Mouse (Mus musculus): ENCODE measurements around the gene Osbpl8. TPM values are rescaled to one million over a fixed set of nuclear protein-coding genes. Genes with fewer than 3 reads are reported as not detected.
A peak's percentile ranks its signal among the peaks of the same experiment; 100 is the strongest.

The Osbpl8 gene
- polyA plus RNA-seq, 1 experiment from 2014 or later = 13.7 TPM

- 85% methylated on average over 3 of the region's 3 CpGs for WGBS
- Histone ChIP-seq H3K4me3 (no peak overlapping the region), H3K4me1 (peaks cover 25% of the 10 kb centered on the region; the same call in 1 of the 2 replicates), H3K27ac (no peak overlapping the region), H3K27me3 (no peaks in the 10 kb centered on the region), H3K36me3 (no peaks in the 10 kb centered on the region), H3K9me3 (no peaks in the 10 kb centered on the region), H3K4me2 (no peak overlapping the region), H3K9ac (no peak overlapping the region)
- ATAC-seq (ENCODE audit: insufficient number of reproducible peaks, insufficient read depth, low FRiP score, low TSS enrichment, low read depth) = no peak
Observed at GRCm38 (mm10) chr10:111168305-111168704, 3.8 kb downstream of the Osbpl8 start.

- Histone ChIP-seq H3K4me1 (peaks cover 21% of the 10 kb centered on the region), H3K9me3 (no peaks in the 10 kb centered on the region), H3K9ac (no peak overlapping the region), H3K27me3 (no peaks in the 10 kb centered on the region), H3K4me2 (no peak overlapping the region), H3K4me3 (no peak overlapping the region), H3K27ac (no peak overlapping the region), H3K36me3 (no peaks in the 10 kb centered on the region)
- WGBS = 87% methylated on average over 15 of the region's 15 CpGs
- ATAC-seq (ENCODE audit: insufficient number of reproducible peaks, insufficient read depth, low FRiP score, low TSS enrichment, low read depth) = no peak
Observed at GRCm38 (mm10) chr10:111171246-111171934, 6.8 kb downstream of the Osbpl8 start.

GRCm38 (mm10) chr10:111173589-111174247, 9.2 kb downstream of the Osbpl8 start:
- Histone ChIP-seq H3K36me3 (no peaks in the 10 kb centered on the region), H3K9ac (no peak overlapping the region), H3K4me1 (peaks cover 17% of the 10 kb centered on the region), H3K9me3 (no peaks in the 10 kb centered on the region), H3K4me2 (no peak overlapping the region), H3K27me3 (no peaks in the 10 kb centered on the region), H3K4me3 (no peak overlapping the region), H3K27ac (no peak overlapping the region)
- ATAC-seq (ENCODE audit: insufficient number of reproducible peaks, insufficient read depth, low FRiP score, low TSS enrichment, low read depth) = no peak
- 81% methylated on average over 7 of the region's 7 CpGs for WGBS

- H3K4me2 ChIP-seq = no peak overlapping the region
- no peak overlapping the region for H3K27ac ChIP-seq
- no peak overlapping the region for H3K4me3 ChIP-seq
- H3K4me1 ChIP-seq = peaks cover 7% of the 10 kb centered on the region; the same call in 1 of the 2 replicates
- WGBS = 80% methylated on average over 8 of the region's 8 CpGs
- no peaks in the 10 kb centered on the region for H3K27me3 ChIP-seq
- H3K36me3 ChIP-seq = no peaks in the 10 kb centered on the region
- no peak for ATAC-seq (ENCODE audit: insufficient number of reproducible peaks, insufficient read depth, low FRiP score, low TSS enrichment, low read depth)
- no peak overlapping the region for H3K9ac ChIP-seq
- H3K9me3 ChIP-seq = no peaks in the 10 kb centered on the region
Observed at GRCm38 (mm10) chr10:111177336-111177735, 12.8 kb downstream of the Osbpl8 start.

GRCm38 (mm10) chr10:111178024-111178423, 13.5 kb downstream of the Osbpl8 start:
- no peak overlapping the region for H3K4me3 ChIP-seq
- H3K9ac ChIP-seq = no peak overlapping the region
- no peaks in the 10 kb centered on the region for H3K27me3 ChIP-seq
- no peak overlapping the region for H3K27ac ChIP-seq
- H3K36me3 ChIP-seq = no peaks in the 10 kb centered on the region
- H3K4me2 ChIP-seq = no peak overlapping the region
- 87% methylated on average over 7 of the region's 7 CpGs for WGBS
- no peaks in the 10 kb centered on the region for H3K9me3 ChIP-seq
- H3K4me1 ChIP-seq = peaks cover 7% of the 10 kb centered on the region; the same call in 1 of the 2 replicates
- ATAC-seq (ENCODE audit: insufficient number of reproducible peaks, insufficient read depth, low FRiP score, low TSS enrichment, low read depth) = no peak

- 36% methylated on average over 3 of the region's 3 CpGs for WGBS
- no peak overlapping the region for H3K4me3 ChIP-seq
Observed at GRCm38 (mm10) chr10:111180633-111181032, 16.1 kb downstream of the Osbpl8 start.

GRCm38 (mm10) chr10:111183634-111184270, 19.2 kb downstream of the Osbpl8 start:
- Histone ChIP-seq H3K27me3 (no peaks in the 10 kb centered on the region), H3K9ac (no peak overlapping the region), H3K36me3 (no peaks in the 10 kb centered on the region), H3K9me3 (no peaks in the 10 kb centered on the region), H3K4me1 (peaks cover 14% of the 10 kb centered on the region), H3K27ac (0 out of 2 replicates have a peak overlapping the region, but pooled peaks have one; percentile 2), H3K4me3 (no peak overlapping the region), H3K4me2 (no peak overlapping the region)
- ATAC-seq (ENCODE audit: insufficient number of reproducible peaks, insufficient read depth, low FRiP score, low TSS enrichment, low read depth) = no peak
- 73% methylated on average over 7 of the region's 7 CpGs for WGBS

More at GRCm38 (mm10) chr10:111180633-111181032, 16.1 kb downstream of the Osbpl8 start:
- Histone ChIP-seq H3K27ac (no peak overlapping the region), H3K4me1 (peaks cover 4% of the 10 kb centered on the region; the same call in 1 of the 2 replicates), H3K27me3 (no peaks in the 10 kb centered on the region), H3K9me3 (no peaks in the 10 kb centered on the region), H3K9ac (no peak overlapping the region), H3K36me3 (no peaks in the 10 kb centered on the region), H3K4me2 (no peak overlapping the region)
- no peak for ATAC-seq (ENCODE audit: insufficient number of reproducible peaks, insufficient read depth, low FRiP score, low TSS enrichment, low read depth)

- Histone ChIP-seq H3K27me3 (no peaks in the 10 kb centered on the region), H3K9ac (no peak overlapping the region), H3K9me3 (no peaks in the 10 kb centered on the region), H3K4me2 (no peak overlapping the region), H3K36me3 (no peaks in the 10 kb centered on the region), H3K27ac (no peak overlapping the region), H3K4me1 (peaks cover 14% of the 10 kb centered on the region), H3K4me3 (no peak overlapping the region)
- no peak for ATAC-seq (ENCODE audit: insufficient number of reproducible peaks, insufficient read depth, low FRiP score, low TSS enrichment, low read depth)
- WGBS = 88% methylated on average over 1 of the region's 1 CpGs
Observed at GRCm38 (mm10) chr10:111185574-111186269, 21.2 kb downstream of the Osbpl8 start.

- 83% methylated on average over 4 of the region's 4 CpGs for WGBS
Observed at GRCm38 (mm10) chr10:111189022-111189555, 24.5 kb downstream of the Osbpl8 start.

GRCm38 (mm10) chr10:111190110-111190795, 25.7 kb downstream of the Osbpl8 start:
- no peak overlapping the region for H3K4me3 ChIP-seq
- H3K27ac ChIP-seq = no peak overlapping the region
- ATAC-seq (ENCODE audit: insufficient number of reproducible peaks, insufficient read depth, low FRiP score, low TSS enrichment, low read depth) = no peak
- no peaks in the 10 kb centered on the region for H3K27me3 ChIP-seq
- peaks cover 11% of the 10 kb centered on the region for H3K4me1 ChIP-seq
- no peaks in the 10 kb centered on the region for H3K36me3 ChIP-seq
- 68% methylated on average over 6 of the region's 6 CpGs for WGBS
- no peak overlapping the region for H3K9ac ChIP-seq
- no peak overlapping the region for H3K4me2 ChIP-seq
- H3K9me3 ChIP-seq = no peaks in the 10 kb centered on the region

More at GRCm38 (mm10) chr10:111189022-111189555, 24.5 kb downstream of the Osbpl8 start:
- no peak overlapping the region for H3K9ac ChIP-seq
- no peak overlapping the region for H3K27ac ChIP-seq
- H3K9me3 ChIP-seq = no peaks in the 10 kb centered on the region
- no peaks in the 10 kb centered on the region for H3K36me3 ChIP-seq
- no peak overlapping the region for H3K4me3 ChIP-seq
- H3K4me2 ChIP-seq = no peak overlapping the region
- H3K27me3 ChIP-seq = no peaks in the 10 kb centered on the region
- H3K4me1 ChIP-seq = peaks cover 11% of the 10 kb centered on the region
- no peak for ATAC-seq (ENCODE audit: insufficient number of reproducible peaks, insufficient read depth, low FRiP score, low TSS enrichment, low read depth)

GRCm38 (mm10) chr10:111193536-111193935, 29.0 kb downstream of the Osbpl8 start:
- Histone ChIP-seq H3K9ac (no peak overlapping the region), H3K9me3 (no peaks in the 10 kb centered on the region), H3K36me3 (0 out of 2 replicates have a peak, but pooled peaks cover 7% of the 10 kb centered on the region), H3K27me3 (no peaks in the 10 kb centered on the region), H3K4me2 (no peak overlapping the region), H3K4me1 (no peaks in the 10 kb centered on the region), H3K4me3 (no peak overlapping the region), H3K27ac (no peak overlapping the region)
- ATAC-seq (ENCODE audit: insufficient number of reproducible peaks, insufficient read depth, low FRiP score, low TSS enrichment, low read depth) = no peak
- 68% methylated on average over 4 of the region's 4 CpGs for WGBS
